Mouse (Mus musculus) embryonic facial prominence, embryonic 10.5 days (tissue): ENCODE data around the gene Katnal1. TPM values are rescaled to one million over a fixed set of nuclear protein-coding genes. Genes with fewer than 3 reads are reported as not detected.

Source experiments
- DNase-seq: peaks from one replicate; pipeline ENCODE4 v3.0.0-alpha.2; 2017; ENCODE audit warnings: low spot score
- H3K27ac ChIP-seq: fragments of 300-500 bp; sonication (generic); replicated peaks from 2 replicates; pipeline ENCODE4 v1.5.1; 2016; ENCODE audit warnings: mild to moderate bottlenecking
- H3K27me3 ChIP-seq: fragments of 300-500 bp; sonication (generic); replicated peaks from 2 replicates; pipeline ENCODE4 v1.6.1; 2016; ENCODE audit warnings: low read depth, mild to moderate bottlenecking; ENCODE audit not compliant: poor library complexity, severe bottlenecking
- H3K36me3 ChIP-seq: fragments of 300-500 bp; sonication (generic); replicated peaks from 2 replicates; pipeline ENCODE4 v1.6.1; 2016; ENCODE audit warnings: mild to moderate bottlenecking, moderate library complexity
- H3K4me1 ChIP-seq: fragments of 300-500 bp; sonication (generic); 2 replicates; pipeline ENCODE4 v1.6.1; 2016
- H3K4me3 ChIP-seq: fragments of 300-500 bp; sonication (generic); 2 replicates; pipeline ENCODE4 v1.5.1; 2016; ENCODE audit warnings: mild to moderate bottlenecking, moderate library complexity
- H3K9me3 ChIP-seq: fragments of 300-500 bp; sonication (generic); 2 replicates; pipeline ENCODE4 v1.6.1; 2016; ENCODE audit warnings: mild to moderate bottlenecking
- WGBS: fragments of 180-500 bp; shearing (Covaris S2); methylation state at CpG from one replicate; pipeline ENCODE4 v1.1.7; 2016; 5-methylcytosine and 5-hydroxymethylcytosine counted together
- polyA plus RNA-seq: library from polyadenylated mRNA; unstranded; fragments of >200 nt; fragmentation: Nextera tagmentation; extraction: Ambion mirVana; gene quantifications from 2 replicates; pipeline ENCODE4 v1.2.1, GENCODE M21; 2016

The Katnal1 gene
- polyA plus RNA-seq: 19.9 and 20.2 TPM in 2 replicates

DNA sequence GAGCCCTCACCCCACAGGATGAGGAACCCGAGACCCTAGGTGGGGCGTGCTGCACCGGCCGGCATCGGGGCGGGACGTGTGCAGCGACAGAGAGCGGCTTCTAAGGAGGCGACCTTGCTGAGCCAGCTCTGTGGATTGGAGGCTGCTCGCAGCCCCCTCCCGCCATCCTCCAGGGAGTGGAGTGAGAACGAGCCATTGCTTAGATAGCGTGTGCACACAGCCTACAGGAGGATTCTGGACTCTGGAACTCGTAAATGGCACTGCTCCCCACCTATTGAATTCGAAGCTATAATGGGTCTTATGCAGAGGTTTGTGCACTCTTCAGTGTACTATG, at the start of gene Katnal1:
Gene Katnal1, minus strand, starts transcription at position 205 of the 334 bp plus-strand sequence.
- Histone ChIP-seq H3K36me3 (peaks cover 27% of the 10 kb centered on the region), H3K27ac (peak within 1 kb of the TSS; percentile 99), H3K9me3 (no peaks in the 10 kb centered on the region), H3K4me3 (peak within 1 kb of the TSS; percentile 86), H3K4me1 (peaks cover 34% of the 10 kb centered on the region), H3K27me3 (no peaks in the 10 kb centered on the region)
- DNase-seq: no peak
- under 1% methylated on average over 16 of the region's 16 CpGs for WGBS

DNA sequence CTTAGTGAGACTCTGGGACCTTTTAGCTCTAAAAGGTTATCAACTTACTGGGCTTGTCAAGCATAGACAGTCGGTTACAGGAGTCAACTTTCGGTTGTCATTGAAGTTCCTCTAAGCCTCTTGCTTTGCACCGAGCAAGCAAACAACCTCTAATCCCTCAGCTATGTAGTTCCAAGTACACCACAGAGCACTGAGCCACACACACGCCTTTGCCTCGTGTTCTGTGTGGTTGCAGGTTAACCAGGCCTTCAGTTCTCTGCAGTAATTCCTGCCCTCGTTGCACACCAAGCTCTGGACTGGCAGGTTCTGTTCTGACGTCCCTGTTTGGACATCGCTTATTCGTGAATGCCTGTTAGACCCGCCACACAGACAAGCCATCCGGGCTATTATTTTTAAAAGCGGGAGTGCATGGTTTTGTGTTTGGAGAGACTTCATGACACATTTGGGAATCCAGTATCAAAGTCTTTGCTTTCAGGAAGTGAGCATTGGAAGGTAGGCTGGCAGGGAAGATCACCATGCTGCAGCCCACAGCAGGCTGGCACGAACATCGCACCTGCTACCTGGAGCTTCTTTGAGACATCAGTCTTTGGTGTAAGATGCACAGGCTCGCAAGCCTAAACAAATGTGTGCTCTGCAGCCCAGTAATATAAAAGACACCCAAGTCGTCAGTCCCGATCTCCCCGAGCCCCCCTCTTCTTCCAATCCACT, 49.5 kb upstream of the Katnal1 start:
- no peaks in the 10 kb centered on the region; the same call in 1 of the 2 replicates for H3K9me3 ChIP-seq
- peaks cover 37% of the 10 kb centered on the region for H3K4me1 ChIP-seq
- no peak overlapping the region for H3K4me3 ChIP-seq
- 69% methylated on average over 18 of the region's 18 CpGs for WGBS
- no peaks in the 10 kb centered on the region for H3K27me3 ChIP-seq
- DNase-seq: no peak
- peaks cover 5% of the 10 kb centered on the region; the same call in 1 of the 2 replicates for H3K36me3 ChIP-seq
- peak overlapping the region; percentile 68 for H3K27ac ChIP-seq

DNA sequence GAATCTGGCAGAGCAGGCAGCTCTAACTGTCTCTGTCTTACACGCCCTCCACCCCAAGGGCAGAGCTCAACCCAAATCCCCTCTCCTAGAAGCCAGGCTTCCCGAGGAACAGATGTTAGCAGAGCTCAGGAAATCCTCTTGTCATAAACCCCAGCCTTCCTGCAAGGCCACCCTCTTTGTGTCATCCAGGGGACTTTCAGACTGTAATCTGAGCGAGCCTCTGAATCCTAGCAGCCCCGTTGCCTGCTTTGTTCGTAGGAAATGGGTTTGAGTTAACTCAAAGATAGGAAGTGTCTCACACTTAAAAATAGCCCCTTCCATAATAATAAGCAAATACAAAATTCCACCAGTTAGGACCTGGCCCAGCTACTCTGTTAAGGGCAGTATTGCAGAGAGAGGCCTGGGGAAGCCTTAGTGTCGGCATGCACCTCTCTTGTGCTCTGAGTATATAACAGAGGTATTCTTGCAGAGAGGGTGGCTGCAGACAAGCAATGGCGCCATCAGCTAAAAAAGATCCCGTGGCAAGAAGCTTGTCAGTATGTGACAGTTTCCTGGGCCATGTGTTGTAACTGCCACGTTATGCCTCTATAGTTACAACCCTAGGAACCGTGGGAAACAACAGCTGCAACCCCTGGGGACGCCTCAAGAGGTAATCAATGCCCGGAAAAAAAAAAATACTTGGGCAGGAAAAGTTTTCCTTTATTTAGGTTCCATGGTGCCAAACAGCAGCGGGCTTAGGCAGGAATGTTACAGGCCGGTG, 48.8 kb upstream of the Katnal1 start:
- H3K9me3 ChIP-seq: no peaks in the 10 kb centered on the region
- H3K4me3 ChIP-seq: no peak overlapping the region
- peak overlapping the region; percentile 68 for H3K27ac ChIP-seq
- H3K4me1 ChIP-seq: peaks cover 45% of the 10 kb centered on the region
- H3K36me3 ChIP-seq: peaks cover 5% of the 10 kb centered on the region; the same call in 1 of the 2 replicates
- WGBS: 26% methylated on average over 14 of the region's 14 CpGs
- DNase-seq: peak; percentile 55
- H3K27me3 ChIP-seq: no peaks in the 10 kb centered on the region

DNA sequence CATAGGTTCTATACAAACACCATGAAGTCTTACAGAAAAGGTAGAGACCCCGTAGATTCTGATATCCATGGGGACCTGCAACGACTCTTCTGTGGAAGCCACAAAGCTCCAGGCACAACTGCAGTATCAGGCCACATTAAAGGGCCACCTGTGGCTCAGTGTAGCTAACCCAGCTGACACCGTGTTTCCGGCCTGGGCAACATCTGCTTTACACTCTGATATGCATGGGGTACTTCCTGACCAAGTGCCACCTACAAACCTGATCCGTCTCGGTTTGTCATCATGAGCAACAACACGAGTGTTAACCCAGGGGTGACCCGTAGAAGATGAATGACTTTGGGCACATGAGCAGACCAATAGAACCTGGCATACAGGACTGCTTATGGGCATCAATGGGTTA, 47.8 kb upstream of the Katnal1 start:
- H3K27ac ChIP-seq: no peak overlapping the region
- 90% methylated on average over 8 of the region's 8 CpGs for WGBS

DNA sequence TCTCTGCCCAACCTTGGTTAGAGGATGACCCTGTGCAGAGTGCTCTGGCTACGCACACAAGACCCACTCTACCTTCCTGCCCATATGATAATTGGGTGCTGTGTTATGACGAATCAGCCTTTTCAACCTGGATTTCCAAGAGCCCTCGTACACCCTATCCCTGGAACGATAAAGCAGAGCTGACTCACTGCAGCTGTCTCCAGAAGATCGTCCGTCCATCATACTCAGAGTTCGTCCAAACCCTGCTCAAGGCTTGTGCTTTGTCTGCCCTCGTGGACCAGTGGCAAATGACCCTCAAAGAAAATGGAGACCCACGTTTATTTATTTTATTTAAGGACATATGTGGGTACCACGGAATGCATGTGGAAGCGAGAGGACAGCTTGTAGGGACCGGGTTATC, 45.9 kb upstream of the Katnal1 start:
- WGBS: 89% methylated on average over 12 of the region's 12 CpGs
- Histone ChIP-seq H3K4me3 (no peak overlapping the region), H3K9me3 (no peaks in the 10 kb centered on the region)

More for the DNA sequence above, 47.8 kb upstream of the Katnal1 start:
- H3K27me3 ChIP-seq: no peaks in the 10 kb centered on the region
- H3K4me1 ChIP-seq: peaks cover 44% of the 10 kb centered on the region
- DNase-seq: no peak
- H3K4me3 ChIP-seq: no peak overlapping the region
- no peaks in the 10 kb centered on the region for H3K9me3 ChIP-seq
- no peaks in the 10 kb centered on the region for H3K36me3 ChIP-seq

DNA sequence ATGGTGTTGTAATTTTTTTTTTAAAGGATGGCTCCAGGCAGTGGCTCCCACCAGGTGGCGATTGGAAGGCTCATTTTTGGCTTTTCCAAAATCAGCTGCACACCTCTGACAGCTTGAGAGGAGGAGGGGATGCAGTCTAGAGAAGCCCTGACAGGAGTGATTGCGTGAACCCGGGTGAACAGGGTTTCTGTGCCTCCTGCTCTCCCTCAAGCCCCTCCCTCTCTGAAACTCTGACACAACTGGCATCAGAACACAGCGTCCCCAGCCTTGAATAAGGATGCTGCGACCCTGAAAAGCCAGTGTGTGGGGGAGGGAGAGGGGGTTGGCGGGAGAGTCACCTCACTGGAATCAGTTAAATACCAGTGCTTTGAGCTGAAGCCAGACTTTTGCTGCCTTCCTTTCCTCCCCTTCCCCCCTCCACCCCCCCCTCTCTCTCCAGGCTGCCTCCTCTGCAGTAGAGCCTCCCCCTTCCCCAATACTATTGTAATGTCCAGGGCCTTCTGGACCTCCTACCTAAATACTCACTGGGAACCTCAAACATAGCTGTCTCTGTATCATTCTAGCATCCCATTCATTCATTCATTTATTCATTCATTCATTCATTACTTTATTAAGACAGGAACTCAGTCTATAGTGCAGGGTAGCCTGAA, 44.0 kb upstream of the Katnal1 start:
- peaks cover 40% of the 10 kb centered on the region for H3K4me1 ChIP-seq
- H3K4me3 ChIP-seq: no peak overlapping the region
- H3K36me3 ChIP-seq: no peaks in the 10 kb centered on the region
- H3K9me3 ChIP-seq: no peaks in the 10 kb centered on the region
- peak overlapping the region; percentile 10; the same call in 1 of the 2 replicates for H3K27ac ChIP-seq
- peak; percentile 42 for DNase-seq
- H3K27me3 ChIP-seq: no peaks in the 10 kb centered on the region
- 5% methylated on average over 6 of the region's 6 CpGs for WGBS

More for the DNA sequence above, 45.9 kb upstream of the Katnal1 start:
- no peak for DNase-seq
- H3K27me3 ChIP-seq: no peaks in the 10 kb centered on the region
- H3K4me1 ChIP-seq: peaks cover 44% of the 10 kb centered on the region
- H3K36me3 ChIP-seq: no peaks in the 10 kb centered on the region
- H3K27ac ChIP-seq: no peak overlapping the region

DNA sequence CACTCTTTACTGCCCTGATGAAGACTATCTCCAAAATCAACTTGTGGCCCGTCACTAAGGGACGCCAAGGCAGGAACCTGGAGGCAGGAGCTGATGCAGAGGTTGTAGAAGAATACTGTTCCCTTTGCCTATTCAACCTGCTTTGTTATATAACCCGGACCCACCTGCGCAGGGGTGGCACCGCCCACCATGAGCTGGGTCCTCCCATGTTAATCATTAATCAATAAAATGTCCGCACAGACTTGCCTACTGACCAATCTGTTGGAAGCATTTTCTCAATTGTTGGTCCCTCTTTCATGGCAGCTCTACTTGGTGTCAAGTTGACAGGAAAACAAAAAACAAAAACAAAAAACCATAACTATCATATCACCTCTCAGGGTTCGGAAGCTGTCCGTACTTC, 43.0 kb upstream of the Katnal1 start:
- no peak overlapping the region for H3K4me3 ChIP-seq
- WGBS: 93% methylated on average over 8 of the region's 8 CpGs
- H3K27ac ChIP-seq: no peak overlapping the region
- DNase-seq: no peak
- no peaks in the 10 kb centered on the region for H3K27me3 ChIP-seq
- peaks cover 38% of the 10 kb centered on the region for H3K4me1 ChIP-seq
- H3K9me3 ChIP-seq: no peaks in the 10 kb centered on the region
- H3K36me3 ChIP-seq: no peaks in the 10 kb centered on the region

DNA sequence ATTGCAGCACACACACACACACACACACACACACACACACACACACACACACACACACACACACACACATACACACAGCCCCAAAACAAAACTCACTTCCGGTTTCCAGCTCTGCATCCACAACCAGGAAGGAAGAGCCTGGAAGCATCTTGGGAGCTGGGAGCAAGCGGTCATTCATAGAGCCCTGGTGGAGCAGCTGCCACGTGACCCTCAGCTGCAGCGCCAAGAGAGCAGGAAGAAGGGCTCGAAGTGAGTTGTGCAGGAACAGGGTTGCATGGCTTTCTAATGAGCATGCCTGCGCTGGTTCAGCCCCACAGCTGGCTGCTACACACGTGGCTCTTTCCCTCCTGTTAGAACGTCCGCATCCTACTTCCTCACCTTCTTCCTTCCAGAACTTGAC, 40.5 kb upstream of the Katnal1 start:
- Histone ChIP-seq H3K27me3 (no peaks in the 10 kb centered on the region), H3K4me3 (no peak overlapping the region), H3K9me3 (no peaks in the 10 kb centered on the region), H3K4me1 (peaks cover 50% of the 10 kb centered on the region), H3K27ac (peak overlapping the region; percentile 24; the same call in 1 of the 2 replicates), H3K36me3 (no peaks in the 10 kb centered on the region)
- no peak for DNase-seq
- 61% methylated on average over 9 of the region's 9 CpGs for WGBS

DNA sequence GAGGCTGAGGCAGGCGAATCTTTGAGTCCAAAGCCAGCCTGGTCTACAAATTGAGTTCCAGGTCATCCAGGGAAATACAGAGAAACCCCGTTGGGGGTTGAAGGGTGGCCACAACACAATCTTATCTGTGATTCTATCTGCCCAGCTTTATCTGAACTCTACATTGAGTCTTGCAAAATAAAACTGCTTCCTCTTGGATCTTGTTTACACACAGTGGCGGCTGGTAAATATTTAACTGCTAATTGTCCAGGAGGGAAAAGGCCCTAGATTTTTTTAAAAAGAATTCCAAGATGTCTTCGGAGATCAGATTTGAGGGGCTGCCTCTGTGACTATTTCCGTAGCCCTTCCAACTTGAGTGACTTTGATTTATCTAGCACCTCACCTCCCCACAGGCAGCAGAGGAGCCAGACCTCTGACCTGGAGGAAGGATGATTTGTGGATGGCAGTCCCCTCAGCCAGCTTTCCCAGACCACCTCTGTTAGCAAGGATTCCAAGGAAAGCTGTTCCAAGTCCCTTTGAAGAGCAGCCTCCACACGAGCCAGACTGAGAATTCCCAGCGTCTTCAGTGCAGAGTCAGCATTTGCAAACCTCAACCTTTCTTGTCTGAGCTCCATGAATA, 39.9 kb upstream of the Katnal1 start:
- no peak for DNase-seq
- Histone ChIP-seq H3K4me1 (peaks cover 50% of the 10 kb centered on the region), H3K27me3 (no peaks in the 10 kb centered on the region), H3K9me3 (no peaks in the 10 kb centered on the region), H3K4me3 (no peak overlapping the region), H3K36me3 (no peaks in the 10 kb centered on the region), H3K27ac (no peak overlapping the region)
- 82% methylated on average over 7 of the region's 7 CpGs for WGBS

DNA sequence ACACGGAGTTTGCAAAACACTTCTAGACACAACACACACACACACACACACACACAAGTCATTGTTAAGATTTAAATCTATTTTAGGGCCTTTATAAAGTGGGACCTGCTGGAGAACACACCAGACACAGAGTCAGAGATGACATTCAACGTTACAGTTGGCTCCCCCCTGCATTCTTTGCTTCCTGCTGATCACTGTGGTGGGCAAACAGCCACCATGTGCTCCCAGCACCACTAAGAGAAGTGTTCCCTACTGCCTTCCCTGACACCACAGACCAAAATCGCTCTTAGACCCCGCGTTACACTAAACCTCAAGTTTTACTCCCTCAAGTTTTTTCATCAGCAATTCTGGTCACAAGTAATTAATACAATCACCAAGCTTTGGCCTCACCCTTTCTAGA, 39.1 kb upstream of the Katnal1 start:
- Histone ChIP-seq H3K27ac (no peak overlapping the region), H3K4me1 (peaks cover 46% of the 10 kb centered on the region), H3K4me3 (no peak overlapping the region), H3K27me3 (no peaks in the 10 kb centered on the region), H3K36me3 (no peaks in the 10 kb centered on the region), H3K9me3 (no peaks in the 10 kb centered on the region)
- DNase-seq: no peak
- 77% methylated on average over 5 of the region's 5 CpGs for WGBS

DNA sequence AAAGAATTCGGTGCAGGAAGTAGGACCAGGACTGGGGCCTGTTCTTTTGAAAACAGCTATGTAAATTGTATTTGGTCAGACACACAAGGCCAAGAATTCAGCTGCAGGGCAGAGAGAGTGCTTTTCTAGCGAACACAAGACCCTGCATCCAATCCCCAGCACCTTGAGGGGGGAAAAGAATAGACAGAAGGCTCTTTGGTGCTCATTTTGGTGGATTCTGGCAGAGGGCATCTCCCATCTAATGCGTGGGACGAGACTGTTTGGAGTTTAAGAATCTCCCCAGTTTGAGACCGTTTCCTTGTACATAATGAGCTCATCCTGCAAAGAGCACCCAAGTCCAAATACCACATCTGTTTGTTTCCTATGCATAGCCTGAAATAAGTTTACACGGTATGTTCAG, 37.3 kb upstream of the Katnal1 start:
- WGBS: 60% methylated on average over 6 of the region's 6 CpGs
- Histone ChIP-seq H3K27ac (peak overlapping the region; percentile 72), H3K4me3 (no peak overlapping the region), H3K36me3 (no peaks in the 10 kb centered on the region), H3K4me1 (peaks cover 40% of the 10 kb centered on the region), H3K27me3 (no peaks in the 10 kb centered on the region), H3K9me3 (no peaks in the 10 kb centered on the region)
- no peak for DNase-seq

DNA sequence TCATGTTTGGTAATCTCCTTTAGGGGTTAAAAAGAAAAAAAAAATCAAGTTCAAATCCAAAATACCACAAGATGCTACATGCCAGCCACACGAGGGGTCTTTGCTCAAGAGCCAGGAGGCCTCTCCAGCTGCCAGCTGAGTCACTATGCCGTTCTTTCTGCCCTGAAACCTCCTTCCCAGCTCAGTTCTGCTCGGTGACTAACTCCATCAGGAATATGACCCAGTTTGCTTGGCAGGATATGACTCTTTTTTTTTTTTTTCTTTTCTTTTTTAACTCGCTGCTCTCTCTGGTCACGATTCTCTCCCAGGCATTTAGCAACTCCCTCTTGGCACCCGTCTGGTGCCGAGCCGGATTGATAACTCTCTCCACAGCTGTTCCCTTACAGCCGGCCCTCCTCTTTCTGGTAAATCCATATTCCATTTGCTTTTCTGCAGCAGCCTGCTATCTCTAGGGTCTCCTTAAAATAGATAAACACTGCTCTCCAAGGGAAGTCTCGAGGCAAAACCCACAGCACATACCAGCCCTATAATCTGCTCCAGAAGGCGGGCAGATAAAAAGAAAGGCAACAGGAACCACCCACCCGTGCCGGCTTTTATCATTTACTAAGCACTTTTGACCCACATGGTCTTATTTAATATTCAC, 36.7 kb upstream of the Katnal1 start:
- 40% methylated on average over 13 of the region's 13 CpGs for WGBS
- no peak for DNase-seq
- H3K4me3 ChIP-seq: no peak overlapping the region
- peaks cover 40% of the 10 kb centered on the region for H3K4me1 ChIP-seq
- H3K36me3 ChIP-seq: no peaks in the 10 kb centered on the region
- peak overlapping the region; percentile 72; the same call in 1 of the 2 replicates for H3K27ac ChIP-seq
- no peaks in the 10 kb centered on the region for H3K9me3 ChIP-seq
- H3K27me3 ChIP-seq: no peaks in the 10 kb centered on the region
